Mouse (Mus musculus): Measurements from ENCODE around the gene Cadm1.

DNA sequence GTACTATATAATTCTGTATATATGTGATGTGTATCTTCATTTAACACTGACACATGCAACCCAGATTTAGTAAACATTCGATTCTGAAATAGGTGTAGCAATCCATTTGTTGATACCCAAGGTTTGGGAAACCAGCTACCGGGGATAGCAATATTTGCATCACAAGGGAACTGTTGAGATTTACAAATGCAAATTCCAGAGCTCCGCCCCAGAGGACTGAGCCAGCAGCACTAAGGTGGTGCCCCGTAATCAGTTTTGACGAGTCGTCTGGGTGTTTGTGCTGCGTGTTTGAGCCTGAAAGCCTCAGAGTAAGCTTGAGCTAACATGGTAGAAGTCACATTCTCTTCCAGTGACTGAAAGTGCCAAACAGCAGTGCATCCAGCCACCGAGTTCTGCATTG, 15.7 kb upstream of the Cadm1 start:
- no peak for TF ChIP-seq CTCF (IDR thresholded peaks at IDR 0.05; ENCODE audit: extremely low read depth, insufficient read length, insufficient replicate concordance, low read depth, low read length)
- no peak for TF ChIP-seq POLR2A (IDR thresholded peaks at IDR 0.05; ENCODE audit: low read depth, low read length)
